Mouse (Mus musculus) heart, adult 2 months (tissue): Measurements from ENCODE around the gene Spout1.
"Not testable (repeated sequence)": the region's sequence is repeated elsewhere in the genome, so short reads cannot be mapped to it uniquely, and the experiment has no call there.

Source experiments
- CTCF ChIP-seq: fragments of 200-600 bp; IDR thresholded peaks from 2 replicates; pipeline ENCODE4 v1.8.1; 2022; ENCODE audit warnings: antibody characterized with exemption, mild to moderate bottlenecking, moderate library complexity
- EP300 ChIP-seq: fragments of 200-500 bp; IDR thresholded peaks from 2 replicates; pipeline ENCODE4 v1.6.1; 2011; ENCODE audit warnings: low read depth, low read length, control low read depth; ENCODE audit not compliant: insufficient read depth
- POLR2A ChIP-seq: fragments of 200-500 bp; IDR thresholded peaks from 2 replicates; pipeline ENCODE4 v1.6.1; 2011; ENCODE audit warnings: mild to moderate bottlenecking, low read depth, low read length, control low read depth; ENCODE audit not compliant: insufficient read depth

DNA sequence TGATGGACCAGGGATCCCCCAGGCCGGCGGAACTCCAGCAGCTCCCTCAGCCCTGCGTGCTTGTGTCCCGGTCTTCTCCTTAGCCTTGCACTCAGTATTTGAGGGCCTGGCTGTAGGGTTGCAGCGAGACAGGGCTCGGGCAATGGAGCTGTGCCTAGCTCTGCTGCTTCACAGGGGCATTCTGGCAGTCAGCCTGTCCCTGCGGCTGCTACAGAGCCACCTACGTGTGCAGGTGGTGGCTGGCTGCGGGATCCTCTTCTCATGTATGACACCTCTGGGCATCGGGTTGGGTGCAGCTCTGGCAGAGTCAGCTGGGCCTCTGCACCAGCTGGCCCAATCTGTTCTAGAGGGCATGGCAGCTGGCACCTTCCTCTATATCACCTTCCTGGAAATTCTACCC is 18.4 kb downstream of the Spout1 start:
- not testable (repeated sequence) for TF ChIP-seq CTCF, EP300, POLR2A
